ENCODE assay signal across 10 mouse cellular contexts in genomic region chr1:80396560-80396959, GRCm38 (mm10).
"Had no signal": no experiment of that assay in that cellular context is flagged by ENCODE, and none has a peak within 500 bp of the region (broad histone marks: within the 10 kb centered on the region; RNA-seq: fewer than 3 reads in every experiment).

No protein-coding gene starts in this region.

- DNase-seq: lung, adult 2 months; lung, postnatal 10 days; lung, postnatal 4 days; midbrain, embryonic 14.5 days; right cerebral cortex, postnatal 14 days; thymus, adult 2 months; thymus, postnatal 25 days; thymus, postnatal 4 days had no signal

- ATAC-seq: liver, embryonic 12.5 days; midbrain, embryonic 16.5 days had no signal
